Mouse (Mus musculus): ENCODE data around the gene Vsig1.

Gene Vsig1

GRCm38 (mm10) chrX:140907360-140907759 is at the start of gene Vsig1:
Gene Vsig1, plus strand, starts transcription at chrX:140907608.
- no peak for DNase-seq

GRCm38 (mm10) chrX:140862760-140863159 is 44.6 kb upstream of the Vsig1 start:
- no peak for DNase-seq

GRCm38 (mm10) chrX:140863431-140863830 is 44.0 kb upstream of the Vsig1 start:
- DNase-seq: no peak

GRCm38 (mm10) chrX:140887193-140887592 is 20.2 kb upstream of the Vsig1 start:
- DNase-seq: no peak

GRCm38 (mm10) chrX:140891796-140892195 is 15.6 kb upstream of the Vsig1 start:
- DNase-seq: no peak

GRCm38 (mm10) chrX:140903487-140903886 is 3.9 kb upstream of the Vsig1 start:
- DNase-seq: no peak

- no peak for DNase-seq
Measured at GRCm38 (mm10) chrX:140921321-140921720, 13.9 kb downstream of the Vsig1 start.

GRCm38 (mm10) chrX:140932066-140932465 is 24.7 kb downstream of the Vsig1 start:
- no peak for DNase-seq

- DNase-seq: no peak
Measured at GRCm38 (mm10) chrX:140933263-140933662, 25.9 kb downstream of the Vsig1 start.

GRCm38 (mm10) chrX:140936271-140936670 is 28.9 kb downstream of the Vsig1 start:
- no peak for DNase-seq

- DNase-seq: no peak
Measured at GRCm38 (mm10) chrX:140953618-140954017, 46.2 kb downstream of the Vsig1 start.

GRCm38 (mm10) chrX:140956272-140956940 is 49.0 kb downstream of the Vsig1 start, which contains the start of the genes Psmd10 and Atg4a:
Gene Psmd10, minus strand, starts transcription at chrX:140956728.
Gene Atg4a, plus strand, starts transcription at chrX:140956907.
- peak; percentile 84 to 92 for DNase-seq

- DNase-seq: no peak
Measured at GRCm38 (mm10) chrX:140956959-140957358, 49.6 kb downstream of the Vsig1 start.

- DNase-seq: no peak
Measured at GRCm38 (mm10) chrX:140978943-140979342, 71.5 kb downstream of the Vsig1 start.

- DNase-seq: no peak
Measured at GRCm38 (mm10) chrX:140979546-140979945, 72.1 kb downstream of the Vsig1 start.

- DNase-seq: no peak
Measured at GRCm38 (mm10) chrX:140980163-140980562, 72.8 kb downstream of the Vsig1 start.

- no peak for DNase-seq
Measured at GRCm38 (mm10) chrX:140983206-140983960, 76.0 kb downstream of the Vsig1 start.

- no peak for DNase-seq
Measured at GRCm38 (mm10) chrX:140984795-140985194, 77.4 kb downstream of the Vsig1 start.

GRCm38 (mm10) chrX:140985256-140985655 is 77.8 kb downstream of the Vsig1 start:
- no peak for DNase-seq
